Mouse (Mus musculus): ENCODE data around the gene Gpatch2l.

DNA sequence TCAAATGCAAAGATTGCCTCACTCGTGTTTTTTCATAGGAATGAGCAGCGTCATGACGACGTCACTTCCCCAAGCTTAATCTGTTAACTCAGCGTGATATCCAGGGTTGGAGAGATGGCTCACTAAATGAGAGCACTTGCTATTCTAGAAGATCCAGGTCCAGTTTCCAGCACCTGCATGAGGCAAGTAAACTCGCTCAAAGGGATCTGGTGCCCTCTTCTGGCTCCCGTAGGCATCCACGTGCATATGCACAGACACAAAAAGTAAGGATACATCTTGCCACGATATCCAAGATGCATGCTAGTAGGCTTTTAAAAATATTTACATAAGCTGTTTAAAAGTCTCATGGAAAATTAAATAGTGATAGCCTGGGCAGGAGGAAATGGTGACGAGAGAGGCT, 55.8 kb downstream of the Gpatch2l start:
- TF ChIP-seq ZC3H11A (IDR thresholded peaks at IDR 0.05; ENCODE audit: borderline replicate concordance, low read depth, low read length) (peak; percentile 85), HCFC1 (IDR thresholded peaks at IDR 0.05; ENCODE audit: borderline replicate concordance, insufficient read depth, low read length) (no peak), CHD2 (IDR thresholded peaks at IDR 0.05; ENCODE audit: low read depth, low read length) (no peak), MAFK (IDR thresholded peaks at IDR 0.05; ENCODE audit: insufficient read depth, low read depth, low read length) (no peak)

All from ES-E14 (cell line).